Mouse (Mus musculus): ENCODE measurements at regions not wholly inside any gene's neighbourhood (a gene's known extent, or its start where the extent isn't known, plus 50 kb on each side); places are given as distances from the start of the nearest gene placed in this dataset.

- no peak for TF ChIP-seq POLR2A (IDR thresholded peaks at IDR 0.05; ENCODE audit: extremely low read depth, insufficient read depth, low read length)
- no peak for TF ChIP-seq CTCF (IDR thresholded peaks at IDR 0.05; ENCODE audit: low read depth, low read length)
These were observed 84.0 kb upstream of the N4bp1 start for GRCm38 (mm10) chr8:86969051-86969450.
